Mouse (Mus musculus) skeletal muscle tissue, adult 2 months (tissue): ENCODE data around the gene Slc34a3.

ENCODE experiments used
- DNase-seq: peaks from one replicate; pipeline ENCODE4 v3.0.0-alpha.2; 2012; ENCODE audit warnings: low read depth, low spot score

Gene Slc34a3

GRCm38 (mm10) chr2:25252331-25252730 lies 18.2 kb upstream of the Slc34a3 start:
- DNase-seq = no peak

- no peak for DNase-seq
These were observed 12.3 kb upstream of the Slc34a3 start, which contains the start of gene AL732309.1 for GRCm38 (mm10) chr2:25246183-25247072. TSS of gene AL732309.1 (minus strand) at chr2:25246863.

- no peak for DNase-seq
These were observed 10.0 kb upstream of the Slc34a3 start for GRCm38 (mm10) chr2:25244144-25244543.

GRCm38 (mm10) chr2:25243342-25243741 lies 9.2 kb upstream of the Slc34a3 start:
- no peak for DNase-seq

- no peak for DNase-seq
These were observed 7.9 kb upstream of the Slc34a3 start, which contains the start of the genes Rnf208 and Cysrt1 for GRCm38 (mm10) chr2:25242101-25242506. TSS of gene Rnf208 (plus strand) at chr2:25242255. TSS of gene Cysrt1 (minus strand) at chr2:25242452.

- DNase-seq = no peak
These were observed 7.2 kb upstream of the Slc34a3 start for GRCm38 (mm10) chr2:25241438-25241775.

GRCm38 (mm10) chr2:25240723-25241437 lies 6.7 kb upstream of the Slc34a3 start:
- peak; percentile 46 for DNase-seq

- DNase-seq = no peak
These were observed 6.1 kb upstream of the Slc34a3 start for GRCm38 (mm10) chr2:25240310-25240709.

GRCm38 (mm10) chr2:25239766-25240165 lies 5.6 kb upstream of the Slc34a3 start:
- no peak for DNase-seq

GRCm38 (mm10) chr2:25238106-25238505 lies 3.9 kb upstream of the Slc34a3 start:
- no peak for DNase-seq

GRCm38 (mm10) chr2:25237522-25237921 lies 3.4 kb upstream of the Slc34a3 start:
- DNase-seq = no peak

GRCm38 (mm10) chr2:25236614-25237013 lies 2.5 kb upstream of the Slc34a3 start, which contains the start of gene Rnf224:
TSS of gene Rnf224 (minus strand) at chr2:25236787.
- no peak for DNase-seq

GRCm38 (mm10) chr2:25234551-25235220 lies 522 bp upstream of the Slc34a3 start:
- no peak for DNase-seq

- DNase-seq = no peak
These were observed 743 bp downstream of the Slc34a3 start for GRCm38 (mm10) chr2:25233421-25233820.

- DNase-seq = no peak
These were observed 3.1 kb downstream of the Slc34a3 start for GRCm38 (mm10) chr2:25231038-25231437.

GRCm38 (mm10) chr2:25230581-25230980 lies 3.6 kb downstream of the Slc34a3 start:
- no peak for DNase-seq

- DNase-seq = no peak
These were observed 4.6 kb downstream of the Slc34a3 start for GRCm38 (mm10) chr2:25229582-25229981.

- DNase-seq = no peak
These were observed 5.1 kb downstream of the Slc34a3 start for GRCm38 (mm10) chr2:25228995-25229530.

- peak; percentile 88 for DNase-seq
These were observed 5.7 kb downstream of the Slc34a3 start for GRCm38 (mm10) chr2:25228431-25228889.

GRCm38 (mm10) chr2:25227406-25227805 lies 6.8 kb downstream of the Slc34a3 start:
- DNase-seq = no peak

- peak; percentile 80 for DNase-seq
These were observed 7.3 kb downstream of the Slc34a3 start for GRCm38 (mm10) chr2:25226864-25227263.
